Mouse (Mus musculus): ENCODE results near the gene Stx1a.

- TF ChIP-seq CTCF (conservative IDR thresholded peaks at IDR 0.05; ENCODE audit: low read length) (no peak), POU5F1 (IDR thresholded peaks at IDR 0.05; ENCODE audit: borderline replicate concordance, low read length) (no peak)
These were observed 21.3 kb downstream of the Stx1a start for GRCm38 (mm10) chr5:135044575-135044974.
